Mouse (Mus musculus): ENCODE data around the gene Grm5.

- TF ChIP-seq CTCF (IDR thresholded peaks at IDR 0.05; ENCODE audit: borderline replicate concordance, control insufficient read depth, extremely low read depth, insufficient read depth, low read length, poor library complexity) (no peak), POLR2A (IDR thresholded peaks at IDR 0.05; ENCODE audit: control insufficient read depth, extremely low read depth, insufficient read depth, low read length, poor library complexity) (no peak)
These were observed 209.9 kb downstream of the Grm5 start for GRCm38 (mm10) chr7:87793896-87794295.

Data from thymus, adult 2 months (tissue).